Mouse (Mus musculus): ENCODE results near the gene Ciao1.
"Not testable (repeated sequence)": the region's sequence is repeated elsewhere in the genome, so short reads cannot be mapped to it uniquely, and the experiment has no call there.

Ciao1 gene

DNA sequence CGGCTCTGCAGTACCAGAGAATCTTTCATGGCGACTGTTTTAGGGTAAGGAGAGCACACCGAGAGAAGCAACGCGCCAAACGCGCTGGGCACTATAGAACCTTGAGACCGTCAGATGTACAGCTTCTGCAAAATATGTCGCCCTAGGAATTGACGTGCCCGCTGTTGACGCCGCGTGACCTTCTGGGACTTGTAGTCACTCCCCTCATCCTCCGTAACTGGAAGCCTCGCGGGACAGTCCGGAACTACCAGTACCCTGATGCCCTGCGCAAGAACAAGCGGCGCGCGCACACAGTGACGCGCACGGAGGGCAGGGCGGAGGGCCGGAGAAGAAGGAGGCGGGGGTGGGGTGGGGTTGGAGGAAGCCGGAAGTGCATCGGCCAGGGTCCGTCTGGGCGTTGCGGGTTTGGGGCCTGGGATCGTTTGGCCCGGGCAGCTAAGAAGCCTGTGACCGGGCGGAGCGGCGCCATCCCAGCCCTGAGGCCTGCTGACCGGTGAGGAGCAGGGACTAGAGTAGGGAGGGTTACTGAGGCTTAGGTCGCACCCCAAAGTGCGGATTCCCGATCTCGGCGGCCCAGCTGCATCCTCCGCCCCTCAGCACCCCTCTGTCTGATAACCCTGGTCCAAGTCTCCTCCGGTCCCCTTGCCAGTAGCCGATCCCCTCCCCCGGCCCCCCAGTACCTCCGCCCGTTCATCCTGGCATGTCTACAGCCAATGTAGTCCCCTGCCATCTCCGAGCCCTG is at the start of gene Ciao1, which contains the start of gene Tmem127:
Gene Ciao1 (minus strand): TSS at position 225 of the 742 bp plus-strand sequence.
Gene Tmem127 (plus strand): TSS at position 317 of the 742 bp plus-strand sequence.
- peak; percentile 97 to 98 for DNase-seq

DNA sequence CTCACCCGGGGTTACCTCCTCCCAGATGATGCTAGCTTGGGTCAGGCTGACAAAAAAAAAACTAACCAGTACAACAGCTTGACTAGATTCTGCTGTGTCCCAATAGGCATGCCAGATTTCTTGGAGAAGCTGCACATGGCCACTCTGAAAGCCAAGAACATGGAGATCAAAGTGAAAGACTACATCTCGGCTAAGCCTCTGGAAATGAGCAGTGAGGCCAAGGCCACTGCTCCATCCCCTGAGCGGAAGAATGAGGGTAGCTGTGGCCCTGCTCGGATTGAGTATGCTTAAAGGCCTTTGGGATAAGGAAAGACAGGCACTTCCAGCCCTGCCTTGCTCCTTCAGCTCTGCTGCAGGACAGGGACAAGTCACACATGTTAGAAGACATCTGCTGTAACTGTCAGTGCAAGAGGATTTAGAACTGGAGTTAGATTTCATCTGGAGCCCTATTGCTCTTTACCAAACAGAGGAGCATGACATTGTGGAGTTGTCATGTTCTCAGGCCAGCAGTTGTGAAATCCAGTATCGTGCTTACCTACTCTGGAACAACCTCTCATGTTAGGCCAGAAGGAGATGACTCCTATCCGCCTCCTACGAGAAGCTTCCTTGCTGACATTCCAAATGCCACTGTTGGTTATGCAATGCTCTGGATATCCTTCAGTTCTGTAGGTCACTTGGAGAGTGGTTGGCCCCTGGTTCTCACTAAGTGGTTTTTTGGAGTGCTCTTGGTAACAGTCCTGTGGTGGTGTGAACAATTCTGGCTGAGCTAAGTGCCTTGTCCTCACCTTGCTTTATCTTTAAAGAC is 49.6 kb upstream of the Ciao1 start:
- DNase-seq, result no peak

DNA sequence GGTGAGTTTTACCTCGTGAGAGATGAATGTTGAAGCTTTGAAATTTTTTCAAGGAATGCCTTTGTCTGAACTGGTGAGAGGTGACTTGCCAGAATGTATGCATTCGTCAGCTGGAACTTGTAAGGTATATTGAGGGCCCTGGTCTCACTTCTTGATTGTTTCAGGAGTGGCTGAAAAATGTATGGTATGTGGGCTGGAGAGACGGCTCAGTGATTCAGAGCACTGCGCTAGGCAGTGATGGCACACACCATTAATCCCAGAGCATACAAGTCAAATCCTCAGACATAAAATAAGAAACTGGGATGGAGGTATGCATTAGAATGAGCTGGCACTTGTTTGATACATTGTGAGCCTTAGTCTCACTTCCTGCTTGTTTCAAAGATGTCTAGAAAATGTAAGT is 44.6 kb upstream of the Ciao1 start:
- DNase-seq, result no peak

DNA sequence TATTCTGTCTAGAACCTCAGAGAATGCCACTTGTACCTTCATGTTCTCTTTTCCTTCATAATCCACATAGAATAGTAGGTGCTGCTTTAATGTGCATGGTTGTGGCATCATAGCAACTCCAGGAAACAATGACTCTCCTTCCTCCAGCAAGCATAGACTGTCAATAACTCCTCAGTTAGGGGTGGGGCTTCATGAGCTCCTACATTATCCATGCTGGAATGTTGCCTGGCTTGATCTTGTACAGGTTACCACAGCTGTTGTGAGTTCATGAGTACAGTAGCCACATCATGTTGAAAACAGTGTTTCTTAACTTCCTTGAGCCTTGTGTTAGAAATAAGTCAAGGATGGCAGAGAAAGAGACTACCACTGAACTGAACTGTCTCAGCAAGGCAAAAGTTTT is 30.5 kb upstream of the Ciao1 start:
- no peak for DNase-seq

DNA sequence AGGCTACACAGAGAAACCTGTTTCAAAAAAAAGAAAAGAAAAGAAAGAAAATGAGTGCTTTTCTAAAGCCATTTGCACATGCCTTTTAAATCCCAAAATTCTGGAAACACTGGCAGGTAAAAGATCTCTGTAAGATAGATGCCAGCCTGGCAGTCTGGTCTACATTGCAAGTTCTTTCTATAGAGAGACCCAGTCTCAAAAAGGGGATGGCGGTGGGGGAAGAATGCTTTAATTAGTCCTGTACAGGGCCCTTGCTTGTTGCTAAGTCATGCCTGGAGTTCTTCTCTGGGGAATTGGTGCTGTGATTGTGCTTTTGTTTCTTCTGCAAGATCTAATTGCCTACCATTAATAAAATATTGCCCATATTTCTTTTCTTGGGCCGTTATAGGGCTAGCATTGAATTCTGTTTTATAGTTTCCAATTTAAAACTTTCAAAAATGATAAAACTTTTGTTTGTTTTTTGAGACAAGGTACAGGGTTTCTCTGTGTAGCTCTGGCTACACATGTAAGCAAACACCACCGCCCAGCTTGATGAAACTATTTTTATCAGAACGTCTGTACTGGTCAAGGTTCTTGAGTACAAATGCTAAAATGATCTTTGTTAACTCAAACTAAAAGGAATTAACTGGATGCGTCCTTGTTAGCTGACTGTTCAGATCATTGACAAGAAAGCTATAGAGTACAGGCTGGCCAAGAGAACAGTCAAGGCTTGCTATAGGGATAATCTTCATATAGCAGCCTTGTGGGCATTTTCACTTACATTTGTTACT is 28.1 kb upstream of the Ciao1 start:
- DNase-seq, result no peak

DNA sequence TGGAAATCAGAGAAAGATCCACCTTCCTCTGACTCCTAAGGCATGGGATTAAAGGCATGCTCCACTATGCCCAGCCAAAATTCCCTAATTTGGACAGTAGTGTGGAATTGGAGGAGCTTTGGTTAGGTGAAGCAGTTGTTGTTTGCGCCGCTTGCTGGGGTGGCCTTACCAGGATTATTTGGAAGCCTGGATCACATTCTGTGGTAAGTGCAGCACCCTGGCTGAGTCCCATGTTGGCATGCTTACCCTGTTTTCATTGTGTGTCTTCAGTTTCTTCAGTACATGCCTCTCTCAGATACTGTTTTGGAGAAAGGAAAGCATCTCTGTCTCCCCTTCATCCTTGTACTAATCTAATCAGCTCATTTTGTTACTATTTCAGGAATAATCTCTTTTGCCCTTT is 27.0 kb upstream of the Ciao1 start:
- no peak for DNase-seq

DNA sequence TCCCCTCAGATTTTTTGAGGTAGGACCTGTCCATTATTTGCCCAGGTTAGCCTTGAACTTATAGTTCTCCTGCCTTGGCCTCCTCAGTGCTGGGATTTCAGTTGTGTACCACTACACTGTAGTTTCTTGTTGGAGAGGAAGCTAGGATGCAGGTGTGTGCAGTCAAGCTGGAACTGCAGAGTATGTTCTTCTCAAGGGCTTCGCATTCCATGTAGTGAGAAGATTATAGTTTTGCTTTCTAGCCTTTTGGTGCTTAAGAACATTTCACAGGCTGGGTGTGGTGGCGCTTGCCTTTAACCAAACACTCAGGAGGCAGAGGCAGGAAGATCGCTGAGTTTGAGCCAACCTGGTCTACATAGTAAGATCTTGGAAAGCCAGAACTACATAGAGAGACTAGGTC is 25.2 kb upstream of the Ciao1 start:
- DNase-seq, result no peak

DNA sequence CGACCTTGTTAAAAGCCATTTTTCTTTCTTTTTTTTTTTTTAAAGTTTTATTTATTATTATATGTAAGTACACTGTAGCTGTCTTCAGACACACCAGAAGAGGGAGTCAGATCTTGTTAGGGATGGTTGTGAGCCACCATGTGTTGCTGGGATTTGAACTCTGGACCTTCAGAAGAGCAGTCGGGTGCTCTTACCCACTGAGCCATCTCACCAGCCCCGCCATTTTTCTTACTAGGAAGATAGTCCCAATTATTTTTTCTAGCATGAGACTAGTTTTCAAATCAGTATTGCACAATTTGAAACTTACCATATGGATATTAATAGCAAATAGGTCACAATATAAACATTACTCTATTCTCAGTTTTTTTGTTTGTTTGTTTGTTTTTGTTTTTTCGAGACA is 24.4 kb upstream of the Ciao1 start:
- DNase-seq, result not testable (repeated sequence)

DNA sequence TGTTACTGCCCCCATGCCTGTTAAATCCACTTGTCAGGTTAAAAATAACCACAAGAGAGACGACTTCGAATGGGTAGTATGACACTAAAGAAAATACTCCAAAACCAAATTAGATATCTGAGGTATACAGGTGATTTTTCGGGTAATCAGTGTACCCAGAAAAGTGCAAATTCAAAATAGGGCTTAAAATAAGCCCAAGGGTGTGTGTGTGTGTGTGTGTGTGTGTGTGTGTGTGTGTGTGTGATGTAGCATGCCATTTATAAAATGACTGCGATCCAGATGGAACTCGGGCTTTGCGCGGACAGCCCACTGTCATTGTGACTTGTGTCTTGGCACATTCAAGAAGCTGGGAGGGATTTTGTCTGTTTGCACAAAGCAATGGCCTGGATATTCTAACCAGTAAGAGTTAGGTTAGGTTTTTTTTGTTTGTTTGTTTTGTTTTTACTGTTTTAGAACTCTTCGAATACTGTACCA is 23.5 kb upstream of the Ciao1 start:
- DNase-seq, result no peak

DNA sequence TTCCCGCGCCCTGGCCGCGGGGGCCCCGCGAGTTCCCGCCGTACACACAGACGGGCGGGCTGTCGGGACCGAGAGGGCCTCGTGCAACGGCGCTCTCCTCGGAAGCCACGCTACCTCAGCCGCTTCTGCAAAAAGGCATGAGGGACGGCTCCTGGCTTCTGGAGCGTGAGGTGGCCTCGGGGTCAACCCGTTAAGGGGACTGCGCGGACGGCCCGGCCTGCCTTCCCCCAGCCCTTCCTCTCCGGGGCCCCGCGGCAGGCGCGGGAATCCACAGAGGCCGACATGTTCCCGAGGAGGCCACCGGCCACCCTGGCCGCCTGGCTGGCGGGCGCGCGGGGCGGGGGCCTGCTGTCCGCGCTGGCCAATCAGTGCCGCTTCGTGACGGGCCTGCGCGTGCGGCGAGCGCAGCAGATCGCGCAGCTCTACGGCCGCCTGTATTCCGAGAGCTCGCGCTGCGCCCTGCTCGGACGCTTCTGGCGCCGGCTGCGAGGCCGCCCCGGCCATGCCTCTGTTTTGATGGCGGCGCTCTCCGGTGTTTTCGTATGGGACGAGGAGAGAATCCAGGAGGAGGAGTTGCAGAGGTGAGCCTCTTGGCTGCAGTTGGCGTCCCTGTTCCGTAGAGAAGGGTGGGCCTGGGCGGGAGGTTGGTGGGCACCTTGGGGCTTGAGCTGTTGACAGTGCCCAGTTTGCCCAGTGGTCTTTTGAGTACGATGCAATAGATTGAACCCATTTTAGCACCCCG is 22.9 kb upstream of the Ciao1 start:
- DNase-seq, result peak; percentile 60 to 61

DNA sequence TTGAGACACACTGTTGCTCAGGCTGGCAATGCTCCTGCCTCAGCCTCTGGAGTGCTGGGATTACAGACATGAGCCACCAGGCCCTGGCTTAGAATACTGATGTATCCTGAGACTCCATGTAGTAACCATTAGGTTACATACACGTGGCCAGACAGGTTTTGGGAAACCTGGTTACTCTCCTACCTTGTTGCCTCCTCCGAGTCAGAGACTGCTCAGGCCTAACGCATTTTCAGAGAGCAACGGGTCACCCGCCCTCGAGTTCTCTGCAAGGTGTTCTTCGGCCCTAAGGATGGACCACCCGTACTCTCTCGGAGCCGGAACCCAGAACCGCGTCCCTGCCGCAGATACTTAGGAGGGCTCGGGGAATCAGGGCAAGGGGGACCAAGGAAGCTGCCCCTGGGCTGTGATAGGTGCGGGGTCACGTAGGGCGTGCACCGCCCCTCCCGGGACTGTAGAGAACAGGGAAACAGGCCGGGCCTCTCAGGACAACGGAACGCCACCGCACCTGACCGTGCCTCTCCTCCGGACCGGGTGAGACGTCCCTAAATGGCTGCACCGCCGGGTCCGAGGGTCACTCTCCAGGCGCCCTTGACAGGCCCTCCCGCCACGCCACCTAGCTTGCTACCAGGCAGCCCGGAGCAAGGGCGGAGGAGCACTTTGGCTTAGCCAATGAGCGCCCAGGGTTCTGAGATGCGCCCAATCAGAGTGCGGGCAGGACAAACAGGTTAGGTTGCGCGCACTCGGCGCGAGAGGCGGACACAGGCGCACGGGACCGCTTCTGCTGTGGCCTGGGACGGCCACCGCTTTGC is 22.1 kb upstream of the Ciao1 start, which contains the start of gene Stard7:
Gene Stard7 (plus strand): TSS at position 728 of the 809 bp plus-strand sequence.
- DNase-seq, result peak; percentile 90 to 94

DNA sequence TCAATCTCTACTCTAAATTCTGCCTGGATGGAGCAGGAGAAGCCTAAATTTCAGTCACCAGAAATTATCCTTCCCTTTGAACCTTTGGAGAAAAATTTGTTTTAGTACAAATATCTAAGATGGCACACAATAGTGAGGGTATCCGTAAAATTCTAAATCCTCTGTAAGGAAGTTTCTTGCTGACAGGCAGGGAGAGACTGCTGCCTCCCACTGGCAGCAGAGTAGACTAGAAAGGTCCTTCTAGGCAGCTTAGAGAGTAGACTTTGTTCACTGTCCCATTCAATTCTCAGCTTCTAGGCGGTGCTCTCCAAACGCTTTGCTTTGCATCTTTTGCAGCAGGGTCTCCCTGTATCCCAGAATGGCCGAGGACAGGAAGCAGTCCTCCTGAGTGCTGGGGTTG is 20.2 kb upstream of the Ciao1 start:
- no peak for DNase-seq

DNA sequence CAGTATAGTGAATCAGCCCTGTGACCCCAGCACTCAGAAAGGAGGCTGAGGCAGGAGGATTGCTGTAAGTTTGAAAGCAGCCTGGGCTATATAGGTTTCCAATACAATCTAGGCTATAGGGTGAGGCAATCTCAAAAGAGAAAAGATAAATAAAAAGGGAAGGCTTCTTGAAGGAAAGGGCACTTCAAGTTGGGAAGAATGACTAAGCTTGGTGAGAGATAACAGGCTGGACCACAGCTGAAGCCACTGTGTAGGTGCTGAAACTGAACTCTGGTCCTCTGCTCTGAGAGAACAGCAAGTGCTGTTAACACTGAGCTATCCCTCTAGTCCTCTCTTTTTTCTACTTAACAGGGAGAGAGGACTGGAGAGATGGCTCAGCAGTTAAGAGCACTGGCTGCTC is 14.9 kb upstream of the Ciao1 start:
- DNase-seq, result no peak

DNA sequence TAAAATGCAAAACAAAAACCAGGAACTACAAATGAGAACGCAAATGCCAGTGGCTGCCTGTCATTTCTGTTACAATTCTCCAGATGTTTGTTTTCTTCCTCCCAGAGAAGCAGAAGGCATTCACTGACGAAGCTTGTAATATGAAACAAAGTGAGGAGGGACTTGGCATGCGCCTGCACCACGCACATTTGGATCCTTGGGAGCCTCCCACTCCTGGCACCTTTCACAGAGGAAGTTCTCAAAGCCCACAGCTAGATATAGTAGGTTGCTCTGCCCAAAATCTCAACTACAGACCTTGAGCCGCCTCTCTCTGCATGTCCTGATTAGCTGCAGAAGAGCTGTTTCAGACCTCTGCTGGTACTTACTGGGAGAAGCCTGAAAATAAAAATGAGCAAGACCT is 11.7 kb upstream of the Ciao1 start:
- DNase-seq, result no peak

DNA sequence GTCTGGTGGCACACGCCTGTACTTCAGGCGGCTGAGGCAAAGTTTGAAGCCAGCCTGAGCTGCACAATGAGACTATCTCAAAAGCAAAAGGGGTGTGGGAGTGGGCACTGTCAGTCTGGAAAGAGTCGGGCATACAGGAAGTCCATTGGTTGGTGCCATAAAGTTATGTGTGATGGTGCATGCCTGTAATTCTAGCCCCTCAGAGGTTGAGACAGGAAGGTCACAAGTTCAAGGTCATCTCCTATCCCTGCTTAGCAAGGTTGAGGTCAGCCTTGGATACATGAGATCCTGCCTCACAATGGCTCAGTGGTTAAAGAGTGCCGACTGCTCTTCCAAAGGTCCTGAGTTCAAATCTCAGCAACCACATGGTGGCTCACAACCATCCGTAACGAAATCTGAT is 7.7 kb upstream of the Ciao1 start:
- DNase-seq, result no peak

DNA sequence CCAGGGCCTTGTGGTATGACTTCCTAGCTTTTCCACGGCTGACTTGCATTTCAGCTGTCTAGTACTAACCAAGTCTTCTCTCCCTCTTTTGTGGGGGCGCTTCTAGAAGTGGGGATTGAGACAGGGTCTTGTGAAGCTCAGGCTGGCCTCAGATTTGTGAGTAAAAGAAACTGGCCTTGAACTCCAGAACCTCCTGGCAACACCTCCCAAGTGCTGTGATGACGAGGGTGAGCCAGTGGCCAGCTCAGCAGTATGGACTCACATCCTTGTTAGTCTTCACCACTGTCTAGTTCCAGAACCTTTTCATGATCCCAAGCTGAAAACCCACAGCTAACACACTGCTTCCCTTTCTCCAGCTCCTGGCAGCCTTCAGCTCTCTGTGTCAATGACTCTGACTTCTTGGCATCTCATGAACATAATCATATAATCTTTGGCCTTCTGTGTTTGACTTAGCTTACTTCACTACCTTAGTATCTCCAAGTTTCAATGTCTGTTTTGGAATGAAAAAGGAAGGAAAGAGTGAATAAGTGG is 7.1 kb upstream of the Ciao1 start:
- no peak for DNase-seq

DNA sequence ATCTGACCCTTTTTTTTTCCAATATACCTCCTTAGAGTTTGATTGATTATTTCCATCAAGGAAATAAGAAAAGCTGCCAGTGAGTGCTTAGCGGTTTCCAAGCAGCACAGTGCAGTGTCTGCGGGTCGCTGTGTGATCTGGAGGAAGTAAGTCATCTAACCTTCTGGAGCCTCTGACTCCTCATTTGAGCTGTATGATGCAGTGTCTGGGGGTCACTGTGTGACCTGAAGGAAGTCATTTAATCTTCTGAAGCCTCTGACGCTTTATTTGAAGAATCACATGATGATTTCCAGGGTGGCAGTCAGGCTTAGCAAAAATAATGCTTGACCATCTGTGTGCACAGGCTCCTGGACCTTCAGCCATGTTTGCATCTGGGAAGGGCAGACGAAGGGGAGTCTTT is 5.2 kb upstream of the Ciao1 start:
- DNase-seq, result no peak

DNA sequence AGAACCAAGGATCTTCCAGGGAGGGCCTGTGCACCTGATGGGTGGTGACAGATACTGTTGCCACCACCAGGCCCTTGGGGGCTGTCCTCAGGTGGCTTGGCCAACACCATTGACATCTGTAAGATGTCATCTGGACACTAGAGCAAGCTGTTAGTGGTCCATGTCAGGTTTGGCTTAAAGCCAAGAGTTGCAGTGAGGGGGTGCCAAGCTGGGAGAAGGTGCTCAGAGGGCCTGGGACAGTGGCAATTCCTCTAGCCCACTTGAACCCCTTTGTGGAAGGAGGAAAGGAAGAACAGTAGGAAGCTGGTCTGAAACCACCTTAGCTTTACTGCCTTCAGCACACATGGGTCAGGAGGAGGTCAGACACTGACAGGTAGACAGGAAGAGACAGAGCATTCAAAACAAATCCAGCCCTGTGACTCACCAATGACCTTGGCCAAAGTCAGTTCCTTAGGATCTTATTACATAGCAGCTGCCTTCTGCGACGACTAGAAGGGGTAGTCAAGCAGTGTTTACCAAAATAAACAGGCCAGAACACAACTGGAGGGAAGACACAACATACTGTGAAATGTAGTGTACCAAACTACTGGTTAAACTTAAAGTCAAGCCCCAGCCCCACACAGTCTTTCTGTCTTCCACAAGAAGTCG is 4.4 kb upstream of the Ciao1 start:
- no peak for DNase-seq

DNA sequence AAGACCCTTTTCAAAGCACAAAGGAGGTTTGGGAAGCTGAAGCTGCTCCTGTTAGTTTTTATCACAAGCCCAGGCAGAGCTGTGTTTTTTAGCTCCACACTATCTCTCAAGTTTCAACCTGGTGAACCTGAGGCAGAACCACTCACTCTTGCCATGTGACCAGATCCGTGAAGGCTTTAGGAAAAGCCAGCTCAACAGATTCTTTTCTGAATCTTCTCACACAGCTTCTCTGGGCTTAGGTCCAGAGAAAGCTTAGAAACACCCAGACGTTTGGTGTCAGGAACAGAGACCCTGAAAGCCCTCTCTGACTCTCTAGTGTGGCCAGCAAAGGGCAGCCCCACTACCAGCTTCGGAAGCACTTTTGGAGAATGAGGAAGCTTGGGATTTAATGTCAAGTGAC is 3.8 kb upstream of the Ciao1 start:
- no peak for DNase-seq

DNA sequence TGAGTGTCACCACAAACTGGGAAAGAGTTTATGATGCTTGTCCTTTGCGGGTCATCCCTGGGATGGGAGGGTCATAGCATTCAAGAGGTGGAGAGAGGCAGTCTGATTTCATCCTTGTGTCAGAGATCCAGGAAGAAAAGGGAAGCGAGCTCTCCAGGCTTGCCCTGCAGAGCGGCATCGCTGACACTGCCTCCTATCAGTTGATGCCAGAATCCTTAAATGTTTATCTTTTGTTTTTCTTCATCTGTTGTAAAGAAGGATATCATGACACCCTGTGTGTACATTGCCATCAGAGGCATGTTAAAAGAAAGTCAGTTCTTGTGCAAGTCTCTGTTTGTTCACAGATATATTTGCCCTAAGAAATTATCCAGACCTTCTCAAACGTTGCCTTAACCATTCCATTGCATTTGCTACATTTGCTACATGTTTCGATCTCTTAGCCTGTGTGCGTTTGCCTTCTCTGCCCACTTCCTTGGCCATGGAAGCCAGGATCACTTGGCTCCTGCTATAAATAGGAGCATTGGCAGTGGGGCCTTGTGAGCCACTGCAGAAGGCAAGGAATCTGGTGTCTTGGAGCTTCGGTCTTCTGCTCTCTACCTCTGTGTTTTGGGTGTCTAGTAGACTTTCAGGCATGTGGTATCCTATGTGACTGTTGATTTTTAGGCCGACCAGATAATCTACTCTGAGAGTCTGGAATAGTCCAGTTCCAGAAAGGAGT is 2.8 kb upstream of the Ciao1 start:
- DNase-seq, result no peak
